Mouse (Mus musculus) hindbrain, embryonic 11.5 days (tissue): ENCODE results near the gene Zdhhc3. TPM values are rescaled to one million over a fixed set of nuclear protein-coding genes. Genes with fewer than 3 reads are reported as not detected.

ENCODE experiments used
- ATAC-seq: fragments of 200-750 bp; cut with Nextera tagmentation; 2 replicates; pipeline ENCODE4 v1.8.0; 2017; ENCODE audit warnings: mild to moderate bottlenecking, moderate TSS enrichment, moderate library complexity; ENCODE audit not compliant: low FRiP score
- DNase-seq: peaks from one replicate; pipeline ENCODE4 v3.0.0-alpha.2; 2015; ENCODE audit warnings: low spot score
- H3K27ac ChIP-seq: fragments of 300-500 bp; sonication (generic); 2 replicates; pipeline ENCODE4 v1.5.1; 2014; ENCODE audit warnings: mild to moderate bottlenecking, low read depth, low read length
- H3K27me3 ChIP-seq: fragments of 300-500 bp; sonication (generic); 2 replicates; pipeline ENCODE4 v1.6.1; 2014; ENCODE audit warnings: mild to moderate bottlenecking, low read length, moderate library complexity, mixed read lengths; ENCODE audit not compliant: control insufficient read depth, insufficient read depth
- H3K36me3 ChIP-seq: fragments of 300-500 bp; sonication (generic); 2 replicates; pipeline ENCODE4 v1.6.1; 2014; ENCODE audit warnings: mild to moderate bottlenecking, low read length, moderate library complexity, mixed read lengths; ENCODE audit not compliant: control insufficient read depth, insufficient read depth
- H3K4me1 ChIP-seq: fragments of 300-500 bp; sonication (generic); replicated peaks from 2 replicates; pipeline ENCODE4 v1.6.1; 2014; ENCODE audit warnings: low read length, mixed read lengths; ENCODE audit not compliant: control insufficient read depth, insufficient read depth
- H3K4me2 ChIP-seq: fragments of 300-500 bp; sonication (generic); replicated peaks from 2 replicates; pipeline ENCODE4 v1.6.1; 2014; ENCODE audit warnings: mild to moderate bottlenecking, low read depth, low read length
- H3K4me3 ChIP-seq: fragments of 300-500 bp; sonication (generic); 2 replicates; pipeline ENCODE4 v1.5.1; 2014; ENCODE audit warnings: low read depth, low read length
- H3K9ac ChIP-seq: fragments of 300-500 bp; sonication (generic); 2 replicates; pipeline ENCODE4 v1.6.1; 2014; ENCODE audit warnings: low read depth, low read length
- H3K9me3 ChIP-seq: fragments of 300-500 bp; sonication (generic); 2 replicates; pipeline ENCODE4 v1.6.1; 2016; ENCODE audit warnings: low read length; ENCODE audit not compliant: control insufficient read depth
- WGBS: fragments of 180-500 bp; shearing (Covaris S2); extraction: QIAGEN DNeasy Blood & Tissue Kit; methylation state at CpG from one replicate; pipeline ENCODE4 v1.1.7; 2014; 5-methylcytosine and 5-hydroxymethylcytosine counted together
- polyA plus RNA-seq: library from polyadenylated mRNA; unstranded; fragments of >200 nt; fragmentation: Nextera tagmentation; extraction: Ambion mirVana; gene quantifications from 2 replicates; pipeline ENCODE4 v1.2.1, GENCODE M21; 2014

Gene Zdhhc3
- 55.8 and 62.5 TPM in 2 replicates for polyA plus RNA-seq

DNA sequence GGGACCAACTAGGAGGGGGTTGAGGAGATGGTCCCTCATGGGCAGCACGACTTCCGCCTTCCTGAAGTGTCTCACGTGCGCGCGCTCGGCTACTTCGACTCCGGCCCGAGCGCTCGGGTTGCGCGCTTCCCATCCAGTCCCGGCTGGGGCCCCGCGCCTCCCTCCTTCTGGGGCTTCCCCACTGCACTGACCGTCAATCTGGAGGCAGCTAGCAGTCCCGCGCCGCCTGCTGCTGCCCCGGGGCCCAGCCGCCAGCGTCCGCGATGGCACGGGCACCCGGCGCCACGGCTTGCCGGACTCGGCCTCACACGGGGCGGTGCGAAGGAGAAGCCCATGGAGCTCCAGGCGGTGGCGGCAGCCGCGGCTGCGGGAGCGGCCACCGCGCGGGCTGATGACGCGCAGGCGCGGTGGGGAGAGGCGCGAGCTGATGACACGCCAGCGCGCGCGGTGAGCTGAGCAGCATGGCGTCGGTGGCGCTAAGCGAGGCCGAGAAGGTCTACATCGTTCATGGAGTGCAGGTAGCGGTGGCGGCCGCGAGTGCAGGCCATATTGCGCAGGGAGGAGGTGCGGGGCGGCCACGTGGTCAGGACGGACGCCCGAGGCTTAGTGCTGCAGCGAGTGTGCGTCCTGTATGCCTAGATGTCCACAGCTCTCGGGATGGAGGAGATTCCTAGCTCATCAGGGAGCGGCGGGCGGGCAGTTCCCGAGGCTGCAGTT, at the start of gene Zdhhc3, which contains the start of gene Exosc7:
Zdhhc3 (minus strand) TSS at position 401 of the 717 bp plus-strand sequence.
Exosc7 (plus strand) TSS at position 411 of the 717 bp plus-strand sequence.
- no peaks in the 10 kb centered on the region for H3K27me3 ChIP-seq
- ATAC-seq (peak; percentile 96), DNase-seq (peak; percentile 97)
- no peaks in the 10 kb centered on the region for H3K9me3 ChIP-seq
- H3K4me1 ChIP-seq = peaks cover 6% of the 10 kb centered on the region; the same call in 1 of the 2 replicates
- under 1% methylated on average over 71 of the region's 79 CpGs for WGBS
- peak within 1 kb of the TSS; percentile 93 for H3K4me3 ChIP-seq
- peak within 1 kb of the TSS; percentile 93 for H3K9ac ChIP-seq
- H3K36me3 ChIP-seq = no peaks in the 10 kb centered on the region
- H3K27ac ChIP-seq = peak within 1 kb of the TSS; percentile 91
- peak within 1 kb of the TSS; percentile 90 for H3K4me2 ChIP-seq

GRCm38 (mm10) chr9:123161792-123162191, 48.8 kb upstream of the Zdhhc3 start:
- no peaks in the 10 kb centered on the region for H3K27me3 ChIP-seq
- no peak overlapping the region for H3K4me2 ChIP-seq
- H3K9ac ChIP-seq = no peak overlapping the region
- no peak overlapping the region for H3K4me3 ChIP-seq
- ATAC-seq (no peak), DNase-seq (no peak)
- H3K27ac ChIP-seq = no peak overlapping the region
- H3K9me3 ChIP-seq = no peaks in the 10 kb centered on the region
- no peaks in the 10 kb centered on the region for H3K4me1 ChIP-seq
- 75% methylated on average over 2 of the region's 2 CpGs for WGBS
- no peaks in the 10 kb centered on the region for H3K36me3 ChIP-seq

- no peak overlapping the region for H3K27ac ChIP-seq
- no peak overlapping the region for H3K4me3 ChIP-seq
- H3K4me2 ChIP-seq = no peak overlapping the region
- DNase-seq (peak; percentile 75), ATAC-seq (no peak)
- H3K27me3 ChIP-seq = no peaks in the 10 kb centered on the region
- no peaks in the 10 kb centered on the region for H3K9me3 ChIP-seq
- H3K36me3 ChIP-seq = no peaks in the 10 kb centered on the region
- no peaks in the 10 kb centered on the region for H3K4me1 ChIP-seq
- no peak overlapping the region for H3K9ac ChIP-seq
- WGBS = 67% methylated on average over 7 of the region's 7 CpGs
Measured at GRCm38 (mm10) chr9:123159330-123159729, 46.3 kb upstream of the Zdhhc3 start.

DNA sequence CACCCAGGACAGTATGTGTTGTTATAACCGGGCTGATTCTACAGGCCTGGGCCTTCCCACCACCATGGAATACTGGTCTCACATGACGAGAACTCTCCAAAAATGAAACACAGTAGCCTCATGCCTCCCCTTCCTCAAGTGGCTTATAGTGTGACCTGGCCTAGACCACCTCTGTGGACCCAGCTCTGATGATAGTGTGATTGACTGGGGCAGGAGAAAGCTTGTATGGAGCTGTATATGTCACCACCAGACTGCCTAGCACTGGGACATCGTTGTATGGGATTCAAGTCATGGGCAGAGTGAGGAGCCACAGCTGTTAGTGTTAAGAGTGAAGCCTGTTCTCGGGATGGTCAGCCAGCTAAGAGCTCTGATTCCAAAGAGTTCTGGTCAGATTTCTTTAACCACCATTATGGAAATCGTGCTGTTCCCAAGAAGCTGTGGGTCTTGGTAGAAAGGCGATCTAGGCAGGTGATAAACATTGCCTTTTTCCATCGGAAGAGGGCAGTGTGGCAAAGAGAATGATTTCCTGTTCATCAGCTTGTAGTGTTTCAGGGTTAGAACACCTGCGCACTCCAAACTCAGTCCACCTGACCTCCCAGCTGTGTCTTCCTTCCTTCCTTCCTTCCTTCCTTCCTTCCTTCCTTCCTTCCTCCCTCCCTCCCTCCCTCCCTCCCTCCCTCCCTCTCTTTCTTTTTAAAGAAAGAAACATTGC, 45.3 kb upstream of the Zdhhc3 start:
- Histone ChIP-seq H3K36me3 (no peaks in the 10 kb centered on the region), H3K27ac (no peak overlapping the region), H3K27me3 (no peaks in the 10 kb centered on the region), H3K9ac (no peak overlapping the region), H3K4me1 (no peaks in the 10 kb centered on the region), H3K4me2 (no peak overlapping the region), H3K4me3 (no peak overlapping the region), H3K9me3 (no peaks in the 10 kb centered on the region)
- no peak for ATAC-seq
- peak; percentile 46 for DNase-seq
- 61% methylated on average over 8 of the region's 8 CpGs for WGBS

DNA sequence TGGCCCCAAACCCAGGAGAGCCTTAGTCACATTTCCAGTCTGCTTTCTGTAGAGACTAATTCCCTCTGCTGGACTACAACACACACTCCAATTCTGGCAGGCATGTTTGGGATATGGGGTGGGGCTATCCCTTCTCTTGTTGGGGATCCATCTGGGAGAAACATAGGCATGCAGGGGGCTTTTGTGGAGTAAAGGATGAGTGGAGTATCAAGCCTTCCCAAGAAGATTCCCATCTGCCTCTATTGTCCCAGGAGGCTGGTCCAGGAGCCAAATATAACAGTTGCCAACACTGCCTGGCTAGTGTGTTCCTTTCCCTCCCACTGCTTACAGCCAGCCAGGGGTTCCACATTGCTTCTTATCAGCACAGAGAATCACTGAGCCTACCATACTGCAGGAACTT, 44.7 kb upstream of the Zdhhc3 start:
- no peaks in the 10 kb centered on the region for H3K36me3 ChIP-seq
- no peak for ATAC-seq
- H3K9me3 ChIP-seq = no peaks in the 10 kb centered on the region
- no peak overlapping the region for H3K27ac ChIP-seq
- H3K9ac ChIP-seq = no peak overlapping the region
- no peaks in the 10 kb centered on the region for H3K27me3 ChIP-seq
- DNase-seq = no peak
- H3K4me1 ChIP-seq = no peaks in the 10 kb centered on the region
- H3K4me2 ChIP-seq = no peak overlapping the region
- no peak overlapping the region for H3K4me3 ChIP-seq

- Histone ChIP-seq H3K4me3 (0 out of 2 replicates have a peak overlapping the region, but pooled peaks have one; percentile 2), H3K4me2 (no peak overlapping the region), H3K4me1 (no peaks in the 10 kb centered on the region), H3K27me3 (no peaks in the 10 kb centered on the region), H3K9me3 (no peaks in the 10 kb centered on the region), H3K27ac (no peak overlapping the region), H3K9ac (no peak overlapping the region), H3K36me3 (no peaks in the 10 kb centered on the region)
- 24% methylated on average over 30 of the region's 30 CpGs for WGBS
- ATAC-seq (peak; percentile 72; the same call in 1 of the 2 replicates), DNase-seq (peak; percentile 32)
Measured at GRCm38 (mm10) chr9:123156910-123157361, 43.9 kb upstream of the Zdhhc3 start.

- Histone ChIP-seq H3K4me2 (no peak overlapping the region), H3K4me3 (no peak overlapping the region), H3K27me3 (no peaks in the 10 kb centered on the region), H3K36me3 (no peaks in the 10 kb centered on the region), H3K9ac (no peak overlapping the region), H3K27ac (no peak overlapping the region), H3K4me1 (no peaks in the 10 kb centered on the region), H3K9me3 (no peaks in the 10 kb centered on the region)
- no peak for ATAC-seq
- WGBS = 79% methylated on average over 2 of the region's 2 CpGs
- DNase-seq = no peak
Measured at GRCm38 (mm10) chr9:123153121-123153520, 40.1 kb upstream of the Zdhhc3 start.

- no peaks in the 10 kb centered on the region for H3K9me3 ChIP-seq
- no peak for DNase-seq
- no peaks in the 10 kb centered on the region for H3K4me1 ChIP-seq
- H3K4me2 ChIP-seq = no peak overlapping the region
- no peak overlapping the region for H3K4me3 ChIP-seq
- no peaks in the 10 kb centered on the region for H3K27me3 ChIP-seq
- H3K36me3 ChIP-seq = no peaks in the 10 kb centered on the region
- no peak overlapping the region for H3K27ac ChIP-seq
- no peak overlapping the region for H3K9ac ChIP-seq
- no peak for ATAC-seq
- 80% methylated on average over 3 of the region's 3 CpGs for WGBS
Measured at GRCm38 (mm10) chr9:123152026-123152425, 39.0 kb upstream of the Zdhhc3 start.
